Mouse (Mus musculus) embryonic facial prominence, embryonic 11.5 days (tissue): ENCODE measurements around the gene Rag1. TPM values are rescaled to one million over a fixed set of nuclear protein-coding genes. Genes with fewer than 3 reads are reported as not detected.

Source experiments
- ATAC-seq: fragments of 200-750 bp; cut with Nextera tagmentation; replicated peaks from 2 replicates; pipeline ENCODE4 v1.8.0; 2017; ENCODE audit warnings: low read depth; ENCODE audit not compliant: insufficient number of reproducible peaks, low FRiP score, low TSS enrichment
- DNase-seq: peaks from one replicate; pipeline ENCODE4 v3.0.0-alpha.2; 2015; ENCODE audit warnings: low spot score
- H3K27ac ChIP-seq: fragments of 300-500 bp; sonication (generic); replicated peaks from 2 replicates; pipeline ENCODE4 v1.5.1; 2014; ENCODE audit warnings: mild to moderate bottlenecking, low read depth, low read length, control low read depth
- H3K27me3 ChIP-seq: fragments of 300-500 bp; sonication (generic); 2 replicates; pipeline ENCODE4 v1.6.1; 2014; ENCODE audit warnings: mild to moderate bottlenecking, low read length, moderate library complexity, mixed read lengths; ENCODE audit not compliant: control insufficient read depth, insufficient read depth
- H3K36me3 ChIP-seq: fragments of 300-500 bp; sonication (generic); replicated peaks from 2 replicates; pipeline ENCODE4 v1.6.1; 2014; ENCODE audit warnings: low read depth, mild to moderate bottlenecking, low read length, moderate library complexity, mixed read lengths; ENCODE audit not compliant: control insufficient read depth, insufficient read depth
- H3K4me1 ChIP-seq: fragments of 300-500 bp; sonication (generic); 2 replicates; pipeline ENCODE4 v1.6.1; 2014; ENCODE audit warnings: low read length, mixed read lengths; ENCODE audit not compliant: control insufficient read depth, insufficient read depth
- H3K4me2 ChIP-seq: fragments of 300-500 bp; sonication (generic); 2 replicates; pipeline ENCODE4 v1.6.1; 2014; ENCODE audit warnings: low read depth, mild to moderate bottlenecking, control low read depth, low read length, moderate library complexity
- H3K4me3 ChIP-seq: fragments of 300-500 bp; sonication (generic); 2 replicates; pipeline ENCODE4 v1.5.1; 2014; ENCODE audit warnings: low read depth, low read length, control low read depth
- H3K9ac ChIP-seq: fragments of 300-500 bp; sonication (generic); replicated peaks from 2 replicates; pipeline ENCODE4 v1.6.1; 2014; ENCODE audit warnings: mild to moderate bottlenecking, control low read depth, low read length
- H3K9me3 ChIP-seq: fragments of 300-500 bp; sonication (generic); replicated peaks from 2 replicates; pipeline ENCODE4 v1.6.1; 2016; ENCODE audit warnings: mild to moderate bottlenecking, low read length, inconsistent platforms, mixed read lengths; ENCODE audit not compliant: control insufficient read depth
- WGBS: fragments of 180-500 bp; shearing (Covaris S2); extraction: QIAGEN DNeasy Blood & Tissue Kit; methylation state at CpG from one replicate; pipeline ENCODE4 v1.1.7; 2014; 5-methylcytosine and 5-hydroxymethylcytosine counted together
- polyA plus RNA-seq: library from polyadenylated mRNA; unstranded; fragments of >200 nt; fragmentation: Nextera tagmentation; extraction: Ambion mirVana; gene quantifications from 2 replicates; pipeline ENCODE4 v1.2.1, GENCODE M21; 2014

The Rag1 gene
- polyA plus RNA-seq, 1 experiment from 2014 or later: 0.66 TPM

DNA sequence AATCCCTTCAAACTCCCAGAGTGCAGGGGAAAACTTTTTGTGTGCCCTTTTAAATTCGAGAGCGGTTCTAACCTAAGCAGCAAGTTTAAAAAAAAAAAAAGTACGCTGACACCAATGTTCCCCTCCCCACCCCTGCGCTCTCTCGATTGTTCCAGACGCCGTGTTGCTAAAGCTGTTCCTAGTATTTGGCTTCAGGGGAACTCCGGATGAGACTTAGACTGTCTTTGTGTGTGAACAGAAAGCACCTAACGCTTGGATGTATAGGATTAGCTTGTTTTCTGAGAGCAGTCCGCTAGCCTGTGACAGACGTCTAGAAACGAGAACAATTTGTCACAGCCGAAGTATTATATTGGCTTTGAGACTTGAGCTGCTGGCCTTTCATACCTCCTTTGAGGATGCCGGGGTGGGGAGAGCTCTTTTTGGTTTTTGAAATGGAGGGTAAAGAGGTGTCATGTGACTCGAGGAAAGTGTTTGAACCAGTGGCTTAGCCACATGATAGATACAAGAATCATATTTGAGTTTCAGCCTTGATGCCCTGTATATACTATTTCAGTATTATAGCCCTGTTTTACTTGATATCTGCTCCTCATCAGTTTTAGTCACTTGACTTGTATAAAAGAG, 30.0 kb upstream of the Rag1 start:
- Histone ChIP-seq H3K4me3 (peak overlapping the region; percentile 88), H3K9me3 (no peaks in the 10 kb centered on the region), H3K9ac (no peak overlapping the region; the same call in 1 of the 2 replicates), H3K27me3 (no peaks in the 10 kb centered on the region), H3K36me3 (no peaks in the 10 kb centered on the region), H3K4me1 (no peaks in the 10 kb centered on the region), H3K4me2 (peak overlapping the region; percentile 50), H3K27ac (no peak overlapping the region)
- no peak for ATAC-seq
- DNase-seq: peak; percentile 30
- 3% methylated on average over 15 of the region's 15 CpGs for WGBS

DNA sequence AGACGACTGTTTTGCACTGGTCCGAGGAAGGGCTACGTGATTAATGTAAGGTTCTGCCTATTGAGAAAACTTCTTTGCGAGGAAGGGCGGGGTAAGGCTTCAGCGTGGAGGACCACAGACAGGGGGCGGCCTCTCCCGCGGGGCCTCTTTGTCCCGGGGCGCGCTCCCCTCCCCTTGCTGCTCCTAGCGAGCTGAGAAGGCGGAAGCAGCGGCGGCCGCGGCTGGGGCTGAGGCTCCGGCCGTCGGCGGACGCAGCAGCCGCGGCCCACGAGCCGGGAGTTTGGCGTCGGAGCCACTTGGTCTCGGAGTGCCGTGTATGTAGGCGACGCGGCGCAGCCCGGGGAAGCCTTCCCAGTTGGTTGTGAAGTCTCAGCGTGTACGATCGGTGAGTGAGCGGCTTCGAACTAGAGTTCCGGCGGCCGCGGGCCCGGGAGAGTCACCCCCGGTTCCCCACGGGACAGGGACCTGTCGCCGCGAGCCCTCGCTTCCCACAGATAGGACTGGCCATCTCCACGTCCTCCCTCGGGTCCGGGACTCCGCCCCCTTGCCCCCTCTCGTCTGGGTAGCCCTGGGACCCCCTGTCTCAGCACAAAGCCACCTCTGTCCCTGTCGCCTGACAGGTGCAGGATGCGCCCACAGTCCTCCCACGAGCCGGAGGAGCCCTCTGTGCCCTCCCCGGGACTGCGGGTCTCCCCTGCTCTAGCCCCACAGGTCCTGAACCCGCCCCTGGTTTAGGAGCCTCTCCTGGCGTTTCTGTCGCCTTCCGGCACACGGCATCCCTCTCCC, 29.1 kb upstream of the Rag1 start, which contains the start of gene Traf6:
Gene Traf6, plus strand, starts transcription at position 194 of the 786 bp plus-strand sequence.
- Histone ChIP-seq H3K4me3 (peak within 1 kb of the TSS; percentile 88), H3K9ac (peak within 1 kb of the TSS; percentile 81), H3K4me2 (peak within 1 kb of the TSS; percentile 50), H3K27ac (no peak within 1 kb of the TSS; the same call in 1 of the 2 replicates), H3K9me3 (no peaks in the 10 kb centered on the region), H3K4me1 (no peaks in the 10 kb centered on the region), H3K36me3 (no peaks in the 10 kb centered on the region), H3K27me3 (no peaks in the 10 kb centered on the region)
- WGBS: under 1% methylated on average over 68 of the region's 68 CpGs
- DNase-seq (peak; percentile 88), ATAC-seq (peak; percentile 84)

DNA sequence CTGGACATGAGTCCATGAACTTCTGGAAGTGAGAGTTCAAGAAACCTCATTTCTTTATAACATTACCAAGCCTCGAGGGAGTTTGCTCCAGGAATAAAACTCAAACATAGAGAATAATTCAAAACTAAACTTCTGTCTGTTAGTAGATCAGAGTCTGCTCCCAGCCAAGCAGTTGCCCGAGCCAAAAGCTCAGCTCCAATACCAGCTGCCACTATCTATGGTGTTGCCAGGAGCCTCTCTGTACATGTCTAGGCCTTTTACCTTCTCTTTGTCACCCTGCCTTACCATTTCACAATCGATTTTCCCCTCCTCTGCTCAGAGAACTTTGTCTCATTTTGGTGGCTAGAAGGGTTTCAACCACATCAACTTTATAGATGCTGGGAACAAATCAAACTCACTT, 24.2 kb upstream of the Rag1 start:
- Histone ChIP-seq H3K4me3 (no peak overlapping the region), H3K27ac (no peak overlapping the region), H3K4me1 (no peaks in the 10 kb centered on the region), H3K27me3 (no peaks in the 10 kb centered on the region), H3K9me3 (no peaks in the 10 kb centered on the region), H3K4me2 (no peak overlapping the region), H3K9ac (no peak overlapping the region), H3K36me3 (no peaks in the 10 kb centered on the region)
- ATAC-seq: no peak
- WGBS: 80% methylated on average over 3 of the region's 3 CpGs
- no peak for DNase-seq

DNA sequence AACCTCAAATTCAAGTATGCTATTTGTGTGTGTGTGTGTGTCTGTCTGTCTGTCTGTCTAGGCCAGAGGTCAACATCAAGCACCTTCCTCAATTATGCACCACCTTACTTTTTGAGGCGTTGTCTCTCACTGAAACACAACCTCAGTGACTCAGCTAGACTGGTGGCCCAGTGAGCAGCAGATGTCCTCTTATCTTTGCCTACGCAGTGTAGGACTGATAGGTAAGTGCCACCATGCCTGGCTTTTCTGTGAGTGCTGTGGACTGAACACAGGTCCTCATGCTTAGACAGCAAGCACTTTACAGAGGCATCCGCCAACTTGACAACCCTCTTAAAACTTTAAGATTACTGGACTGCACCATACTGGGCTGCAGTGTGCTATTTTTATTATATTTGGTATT, 19.4 kb upstream of the Rag1 start:
- WGBS: 89% methylated on average over 3 of the region's 3 CpGs
- ATAC-seq (0 out of 2 replicates have a peak, but pooled peaks have one; percentile 17), DNase-seq (no peak)
- Histone ChIP-seq H3K9me3 (no peaks in the 10 kb centered on the region), H3K4me3 (no peak overlapping the region), H3K4me1 (no peaks in the 10 kb centered on the region), H3K27ac (no peak overlapping the region), H3K9ac (no peak overlapping the region), H3K27me3 (no peaks in the 10 kb centered on the region), H3K4me2 (no peak overlapping the region), H3K36me3 (no peaks in the 10 kb centered on the region)

DNA sequence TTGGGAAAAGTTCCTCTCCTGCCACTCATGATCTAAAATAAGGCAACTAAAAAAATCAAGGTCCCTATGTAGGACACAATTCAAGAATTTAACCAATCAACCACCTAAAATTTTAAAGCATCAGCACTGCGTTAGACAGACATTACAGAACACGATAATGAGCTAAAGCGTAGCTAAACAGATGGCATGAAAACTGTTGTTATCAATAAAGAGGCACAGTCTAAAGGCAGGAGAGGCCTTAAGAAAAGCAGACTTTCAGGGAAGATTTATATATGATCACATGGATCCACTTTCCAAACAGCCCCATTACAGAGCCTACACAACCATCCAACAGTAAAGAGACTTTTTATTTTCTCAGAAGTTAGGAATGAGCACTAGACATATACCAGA, 16.4 kb upstream of the Rag1 start:
- no peak overlapping the region for H3K27ac ChIP-seq
- WGBS: 85% methylated on average over 3 of the region's 3 CpGs
- no peaks in the 10 kb centered on the region for H3K27me3 ChIP-seq
- no peak overlapping the region for H3K4me3 ChIP-seq
- H3K36me3 ChIP-seq: no peaks in the 10 kb centered on the region
- H3K4me2 ChIP-seq: no peak overlapping the region
- H3K9ac ChIP-seq: no peak overlapping the region
- H3K4me1 ChIP-seq: no peaks in the 10 kb centered on the region
- H3K9me3 ChIP-seq: no peaks in the 10 kb centered on the region
- ATAC-seq (no peak), DNase-seq (no peak)

DNA sequence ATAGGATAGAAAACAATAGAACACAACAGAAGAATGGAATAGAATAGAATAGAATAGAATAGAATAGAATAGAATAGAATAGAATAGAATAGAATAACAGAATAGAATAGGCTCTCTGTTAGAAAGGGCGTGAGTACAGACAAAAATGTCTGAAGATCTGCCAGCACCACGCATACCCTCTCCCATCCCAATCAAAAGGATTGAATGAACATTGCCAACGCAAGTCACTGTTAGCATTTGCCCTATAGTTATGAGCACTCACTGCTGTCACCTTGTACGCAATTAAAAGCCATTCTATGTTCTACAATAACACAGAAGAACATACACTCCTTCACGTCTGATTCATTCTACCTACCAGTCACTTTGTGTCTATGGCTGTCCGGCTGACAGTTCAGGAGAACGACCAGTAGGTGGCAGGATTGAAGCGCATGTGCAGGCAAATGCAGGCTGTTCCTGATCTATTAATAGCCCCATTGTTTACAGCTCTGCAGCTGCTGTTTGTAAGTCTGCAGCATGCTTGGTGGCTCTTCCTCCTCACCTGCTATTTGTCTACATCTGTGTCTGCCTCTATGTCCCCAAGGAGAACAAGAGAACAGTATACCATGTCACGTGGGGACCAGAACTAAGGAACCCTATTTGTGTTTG, 15.9 kb upstream of the Rag1 start:
- ATAC-seq (peak; percentile 78; the same call in 1 of the 2 replicates), DNase-seq (peak; percentile 86)
- Histone ChIP-seq H3K9me3 (no peaks in the 10 kb centered on the region), H3K27ac (no peak overlapping the region), H3K4me2 (no peak overlapping the region), H3K27me3 (no peaks in the 10 kb centered on the region), H3K4me3 (no peak overlapping the region), H3K4me1 (no peaks in the 10 kb centered on the region), H3K36me3 (no peaks in the 10 kb centered on the region), H3K9ac (no peak overlapping the region)
- 24% methylated on average over 9 of the region's 9 CpGs for WGBS

DNA sequence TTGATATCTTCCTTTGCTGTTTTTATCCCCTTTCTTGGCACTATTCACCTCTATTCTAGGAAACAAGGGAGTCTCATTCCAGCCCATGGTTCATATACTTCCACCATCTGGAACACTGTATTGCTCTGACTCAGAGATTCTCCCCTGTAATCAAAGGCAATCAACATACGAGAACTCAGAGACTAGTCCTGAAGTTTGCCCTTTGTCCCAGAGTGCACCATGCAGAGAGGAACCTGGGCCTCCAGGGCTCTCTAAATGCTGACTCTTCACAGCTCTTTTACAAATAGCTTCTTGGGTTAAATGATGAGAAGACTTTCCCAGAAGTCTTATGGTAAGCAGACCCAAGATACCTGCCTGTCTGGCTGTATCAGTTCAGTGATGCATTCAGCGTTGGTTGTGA, 11.2 kb upstream of the Rag1 start:
- H3K4me2 ChIP-seq: no peak overlapping the region
- no peak overlapping the region for H3K4me3 ChIP-seq
- no peak for ATAC-seq
- no peaks in the 10 kb centered on the region for H3K4me1 ChIP-seq
- H3K27ac ChIP-seq: no peak overlapping the region
- 69% methylated on average over 2 of the region's 2 CpGs for WGBS
- H3K9ac ChIP-seq: no peak overlapping the region
- H3K27me3 ChIP-seq: no peaks in the 10 kb centered on the region
- no peaks in the 10 kb centered on the region for H3K36me3 ChIP-seq
- DNase-seq: no peak
- no peaks in the 10 kb centered on the region for H3K9me3 ChIP-seq
